Mouse (Mus musculus) MEL (cell line): ENCODE data around the gene Slc22a21. TPM values are rescaled to one million over a fixed set of nuclear protein-coding genes. Genes with fewer than 3 reads are reported as not detected.

Experiments used
- DNase-seq: peaks from one replicate; pipeline ENCODE4 v3.0.0; 2011; ENCODE audit warnings: low read depth, low spot score
- H3K27ac ChIP-seq: 2 replicates; pipeline ENCODE4 v1.5.1; 2012; ENCODE audit warnings: low read depth, mild to moderate bottlenecking, control low read depth, low read length, moderate library complexity; ENCODE audit not compliant: control insufficient read depth
- H3K27me3 ChIP-seq, 2 experiments: fragments of 150-350 bp in 1 of 2; sonication (generic) in 1 of 2; 2 replicates each; pipeline ENCODE4 v1.6.1; 2012; ENCODE audit warnings: low read length in 2 of 2, mild to moderate bottlenecking in 2 of 2, improper control_type of control experiment in 1 of 2, moderate library complexity in 1 of 2; ENCODE audit not compliant: insufficient read depth in 2 of 2, control insufficient read depth in 1 of 2
- H3K36me3 ChIP-seq, 2 experiments: 2 replicates each; pipeline ENCODE4 v1.6.1; 2012 to 2014; ENCODE audit warnings: low read length in 2 of 2, improper control_type of control experiment in 1 of 2, inconsistent platforms in 1 of 2, mild to moderate bottlenecking in 1 of 2; ENCODE audit not compliant: insufficient read depth in 2 of 2, control insufficient read depth in 1 of 2
- H3K4me1 ChIP-seq, 2 experiments: fragments of 150-350 bp in 1 of 2; sonication (generic) in 1 of 2; 2 replicates each; pipeline ENCODE4 v1.6.1; 2012; ENCODE audit warnings: low read length in 2 of 2, improper control_type of control experiment in 1 of 2, mild to moderate bottlenecking in 1 of 2; ENCODE audit not compliant: insufficient read depth in 2 of 2, control insufficient read depth in 1 of 2
- H3K4me3 ChIP-seq, 2 experiments: fragments of 150-350 bp in 1 of 2; sonication (generic) in 1 of 2; 2 replicates each; pipeline ENCODE4 v1.5.1; 2012; ENCODE audit warnings: low read depth in 2 of 2, low read length in 2 of 2, mild to moderate bottlenecking in 2 of 2, moderate library complexity in 2 of 2, control low read depth in 1 of 2, improper control_type of control experiment in 1 of 2; ENCODE audit not compliant: control insufficient read depth in 1 of 2, insufficient read depth in 1 of 2
- H3K79me2 ChIP-seq: 2 replicates; pipeline ENCODE4 v1.6.1; 2012; ENCODE audit warnings: mild to moderate bottlenecking, low read length, moderate library complexity; ENCODE audit not compliant: control insufficient read depth, poor library complexity, insufficient read depth
- H3K9ac ChIP-seq: 2 replicates; pipeline ENCODE4 v1.6.1; 2012; ENCODE audit warnings: low read depth, mild to moderate bottlenecking, control low read depth, low read length, moderate library complexity; ENCODE audit not compliant: control insufficient read depth, poor library complexity, severe bottlenecking
- H3K9me3 ChIP-seq: fragments of 150-350 bp; sonication (generic); replicated peaks from 2 replicates; pipeline ENCODE4 v1.6.1; 2012; ENCODE audit warnings: mild to moderate bottlenecking, low read length, improper control_type of control experiment, moderate library complexity; ENCODE audit not compliant: insufficient read depth
- BHLHE40 ChIP-seq: IDR thresholded peaks from 2 replicates; pipeline ENCODE4 v1.6.1; 2012; ENCODE audit warnings: low read depth, mild to moderate bottlenecking, inconsistent platforms, low read length, improper control_type of control experiment, borderline replicate concordance
- CHD2 ChIP-seq: IDR thresholded peaks from 2 replicates; pipeline ENCODE4 v1.6.1; 2011; ENCODE audit warnings: low read length, improper control_type of control experiment
- CTCF ChIP-seq, 3 experiments: IDR thresholded peaks in 2 of 3; conservative IDR thresholded peaks in 1 of 3; 2 replicates each; pipeline ENCODE4 v1.5.1; 2011 to 2012; ENCODE audit warnings: low read length in 3 of 3, low read depth in 2 of 3, mild to moderate bottlenecking in 2 of 3, improper control_type of control experiment in 1 of 3, inconsistent platforms in 1 of 3, mixed read lengths in 1 of 3, moderate library complexity in 1 of 3; ENCODE audit not compliant: control insufficient read depth in 1 of 3, insufficient read depth in 1 of 3, poor library complexity in 1 of 3, severe bottlenecking in 1 of 3
- ELF1 ChIP-seq: IDR thresholded peaks from 2 replicates; pipeline ENCODE4 v1.6.1; 2014; ENCODE audit warnings: low read depth, mild to moderate bottlenecking, inconsistent platforms, low read length, improper control_type of control experiment, moderate library complexity
- EP300 ChIP-seq, 2 experiments: IDR thresholded peaks; 2 replicates each; pipeline ENCODE4 v1.6.1; 2011; ENCODE audit warnings: improper control_type of control experiment in 2 of 2, low read length in 2 of 2, low read depth in 1 of 2, mild to moderate bottlenecking in 1 of 2
- ETS1 ChIP-seq: IDR thresholded peaks from 2 replicates; pipeline ENCODE4 v1.6.1; 2012; ENCODE audit warnings: low read depth, mild to moderate bottlenecking, inconsistent platforms, low read length, improper control_type of control experiment, moderate library complexity
- JUND ChIP-seq: IDR thresholded peaks from 2 replicates; pipeline ENCODE4 v1.6.1; 2011; ENCODE audit warnings: low read depth, mild to moderate bottlenecking, improper control_type of control experiment, low read length
- MAX ChIP-seq: IDR thresholded peaks from 2 replicates; pipeline ENCODE4 v1.6.1; 2011; ENCODE audit warnings: low read length, improper control_type of control experiment
- MAZ ChIP-seq: IDR thresholded peaks from 2 replicates; pipeline ENCODE4 v1.6.1; 2012; ENCODE audit warnings: low read depth, mild to moderate bottlenecking, inconsistent platforms, low read length, improper control_type of control experiment
- MXI1 ChIP-seq: IDR thresholded peaks from 2 replicates; pipeline ENCODE4 v1.6.1; 2011; ENCODE audit warnings: mild to moderate bottlenecking, low read depth, low read length, improper control_type of control experiment
- MYB ChIP-seq: IDR thresholded peaks from 2 replicates; pipeline ENCODE4 v1.6.1; 2011; ENCODE audit warnings: mild to moderate bottlenecking, low read depth, low read length, improper control_type of control experiment
- MYC ChIP-seq: IDR thresholded peaks from 2 replicates; pipeline ENCODE4 v1.6.1; 2011; ENCODE audit warnings: low read depth, mild to moderate bottlenecking, low read length, improper control_type of control experiment, moderate library complexity
- NELFE ChIP-seq: IDR thresholded peaks from 2 replicates; pipeline ENCODE4 v1.6.1; 2011; ENCODE audit warnings: low read depth, low read length, improper control_type of control experiment
- NRF1 ChIP-seq: IDR thresholded peaks from 2 replicates; pipeline ENCODE4 v1.6.1; 2014; ENCODE audit warnings: low read depth, mild to moderate bottlenecking, inconsistent platforms, low read length, improper control_type of control experiment, moderate library complexity; ENCODE audit not compliant: poor library complexity, insufficient read depth, severe bottlenecking
- POLR2A ChIP-seq, 2 experiments: IDR thresholded peaks; 2 replicates each; pipeline ENCODE4 v1.6.1; 2011 to 2012; ENCODE audit warnings: low read length in 2 of 2, mild to moderate bottlenecking in 2 of 2, control low read depth in 1 of 2, improper control_type of control experiment in 1 of 2, low read depth in 1 of 2, moderate library complexity in 1 of 2; ENCODE audit not compliant: control insufficient read depth in 1 of 2, insufficient read depth in 1 of 2, poor library complexity in 1 of 2
- POLR2AphosphoS5 ChIP-seq: IDR thresholded peaks from 2 replicates; pipeline ENCODE4 v1.6.1; 2012; ENCODE audit warnings: low read depth, borderline replicate concordance, mild to moderate bottlenecking, inconsistent platforms, low read length, moderate library complexity, mixed read lengths
- RAD21 ChIP-seq: IDR thresholded peaks from 2 replicates; pipeline ENCODE4 v1.6.1; 2011; ENCODE audit warnings: mild to moderate bottlenecking, low read depth, low read length, improper control_type of control experiment
- SMC3 ChIP-seq: IDR thresholded peaks from 2 replicates; pipeline ENCODE4 v1.6.1; 2011; ENCODE audit warnings: low read depth, low read length, improper control_type of control experiment
- TAL1 ChIP-seq: IDR thresholded peaks from 2 replicates; pipeline ENCODE4 v1.6.1; 2012; ENCODE audit warnings: mild to moderate bottlenecking, inconsistent platforms, low read length, moderate library complexity, mixed read lengths
- TBP ChIP-seq: IDR thresholded peaks from 2 replicates; pipeline ENCODE4 v1.8.0; 2011; ENCODE audit warnings: low read depth, low read length, improper control_type of control experiment
- TCF12 ChIP-seq: IDR thresholded peaks from 2 replicates; pipeline ENCODE4 v1.6.1; 2014; ENCODE audit warnings: low read depth, mild to moderate bottlenecking, inconsistent platforms, low read length, improper control_type of control experiment, moderate library complexity
- UBTF ChIP-seq: IDR thresholded peaks from 2 replicates; pipeline ENCODE4 v1.6.1; 2012; ENCODE audit warnings: low read depth, mild to moderate bottlenecking, inconsistent platforms, low read length, improper control_type of control experiment, moderate library complexity, borderline replicate concordance; ENCODE audit not compliant: insufficient read depth
- USF2 ChIP-seq, 2 experiments: IDR thresholded peaks; 2 replicates each; pipeline ENCODE4 v1.6.1; 2011 to 2012; ENCODE audit warnings: improper control_type of control experiment in 2 of 2, low read length in 2 of 2, borderline replicate concordance in 1 of 2, inconsistent platforms in 1 of 2, low read depth in 1 of 2, mild to moderate bottlenecking in 1 of 2; ENCODE audit not compliant: insufficient read depth in 1 of 2
- ZC3H11A ChIP-seq: IDR thresholded peaks from 2 replicates; pipeline ENCODE4 v1.6.1; 2012; ENCODE audit warnings: low read depth, mild to moderate bottlenecking, inconsistent platforms, low read length, improper control_type of control experiment
- ZKSCAN1 ChIP-seq: IDR thresholded peaks from 2 replicates; pipeline ENCODE4 v1.6.1; 2012; ENCODE audit warnings: low read depth, mild to moderate bottlenecking, inconsistent platforms, low read length, improper control_type of control experiment, moderate library complexity
- ZMIZ1 ChIP-seq: IDR thresholded peaks from 2 replicates; pipeline ENCODE4 v1.6.1; 2012; ENCODE audit warnings: low read depth, mild to moderate bottlenecking, inconsistent platforms, low read length, improper control_type of control experiment, moderate library complexity
- polyA plus RNA-seq, 2 experiments: library from polyadenylated mRNA; stranded (reverse) in 1 of 2; unstranded in 1 of 2; fragments of >175 nt in 1 of 2; fragments of >200 nt in 1 of 2; gene quantifications; 2 replicates each; pipeline versions ENCODE4 v1.2.1 to v1.2.4; 2012; ENCODE audit warnings: low replicate concordance in 2 of 2, low read depth in 1 of 2; ENCODE audit not compliant: insufficient read length in 2 of 2, insufficient read depth in 1 of 2, missing spikeins in 1 of 2
- total RNA-seq: library from RNA; depleted of rRNA; stranded (reverse); fragments of 300-350 nt; gene quantifications from 2 replicates; pipeline ENCODE4 v1.2.3, GENCODE M21; 2012

Gene Slc22a21
- total and polyA plus RNA-seq, 3 experiments, result 4.7 to 6.9 TPM; not detected in 1

GRCm38 (mm10) chr11:54002147-54002760 lies 22.1 kb upstream of the Slc22a21 start:
- Histone ChIP-seq H3K4me3 (no peak overlapping the region), H3K4me1 (peaks cover 6 to 13% of the 10 kb centered on the region in 2 experiments), H3K36me3 (no peaks in the 10 kb centered on the region; a peak in 1 of 4 replicates), H3K27ac (no peak overlapping the region), H3K27me3 (no peaks in the 10 kb centered on the region), H3K79me2 (no peaks in the 10 kb centered on the region), H3K9me3 (no peaks in the 10 kb centered on the region), H3K9ac (no peak overlapping the region)
- DNase-seq, result peak; percentile 84
- TF ChIP-seq MYC, result no peak
- TF ChIP-seq POLR2A (IDR thresholded peaks at IDR 0.05; ENCODE audit: control insufficient read depth in 1 of 2, insufficient read depth in 1 of 2, low read depth in 1 of 2, low read length in 2 of 2, poor library complexity in 1 of 2), result no peak
- peak; percentile 86 to 95 (median 94) for TF ChIP-seq CTCF (IDR thresholded peaks at IDR 0.05 in 2 of 3, conservative IDR thresholded peaks at IDR 0.05 in 1 of 3; ENCODE audit: control insufficient read depth in 1 of 3, insufficient read depth in 1 of 3, low read depth in 2 of 3, low read length in 3 of 3, poor library complexity in 1 of 3, severe bottlenecking in 1 of 3)
- 0 out of 2 replicates have a peak, but pooled peaks have one; percentile 24 for TF ChIP-seq TBP
- no peak for TF ChIP-seq UBTF
- TF ChIP-seq RAD21, result peak; percentile 89
- TF ChIP-seq SMC3, result peak; percentile 91
- TF ChIP-seq ZC3H11A, result peak; percentile 86
- 0 out of 2 replicates have a peak, but pooled peaks have one; percentile 16 for TF ChIP-seq ELF1
- TF ChIP-seq BHLHE40, result no peak
- TF ChIP-seq MAX, result no peak
- TF ChIP-seq JUND, result 0 out of 2 replicates have a peak, but pooled peaks have one; percentile 40

DNA sequence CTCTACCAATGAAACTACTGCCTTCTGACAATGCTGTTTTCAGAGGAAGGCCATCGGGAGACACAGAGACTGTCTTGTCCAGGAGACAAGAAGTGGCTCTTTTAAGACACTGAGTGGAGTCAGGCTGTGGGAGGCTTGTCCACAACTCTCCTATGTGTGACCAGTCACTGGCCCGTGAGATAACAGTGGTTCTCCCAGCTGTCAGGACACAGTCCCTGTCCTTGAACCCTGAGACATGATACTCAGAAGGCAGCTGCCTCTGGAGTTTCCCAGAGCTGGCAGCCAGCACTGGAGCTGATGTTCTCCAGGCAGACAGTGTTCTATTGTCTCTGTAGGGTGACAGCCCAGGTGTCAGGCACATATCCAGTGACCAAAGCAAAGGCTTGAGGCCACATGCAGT lies 17.5 kb upstream of the Slc22a21 start:
- Histone ChIP-seq H3K27ac (no peak overlapping the region), H3K27me3 (no peaks in the 10 kb centered on the region), H3K9me3 (no peaks in the 10 kb centered on the region), H3K36me3 (no peaks in the 10 kb centered on the region), H3K4me3 (no peak overlapping the region), H3K9ac (no peak overlapping the region), H3K79me2 (no peaks in the 10 kb centered on the region), H3K4me1 (no peaks in the 10 kb centered on the region)
- no peak for DNase-seq
- TF ChIP-seq BHLHE40 (no peak), TBP (no peak), TAL1 (no peak), ZKSCAN1 (no peak), JUND (no peak)

GRCm38 (mm10) chr11:53992264-53992663 lies 12.1 kb upstream of the Slc22a21 start:
- Histone ChIP-seq H3K79me2 (no peaks in the 10 kb centered on the region), H3K36me3 (no peaks in the 10 kb centered on the region), H3K9ac (no peak overlapping the region), H3K27ac (no peak overlapping the region), H3K4me3 (no peak overlapping the region), H3K4me1 (no peaks in the 10 kb centered on the region), H3K27me3 (no peaks in the 10 kb centered on the region), H3K9me3 (no peaks in the 10 kb centered on the region)
- no peak for DNase-seq
- TF ChIP-seq POLR2AphosphoS5 (no peak), USF2 (IDR thresholded peaks at IDR 0.05; ENCODE audit: borderline replicate concordance in 1 of 2, insufficient read depth in 1 of 2, low read depth in 1 of 2, low read length in 2 of 2) (no peak), MAZ (no peak), MYB (no peak), EP300 (IDR thresholded peaks at IDR 0.05; ENCODE audit: low read depth in 1 of 2, low read length in 2 of 2) (no peak), NRF1 (no peak), ZMIZ1 (no peak), MXI1 (no peak), CHD2 (no peak), ETS1 (no peak), NELFE (no peak), TCF12 (no peak), CTCF (IDR thresholded peaks at IDR 0.05 in 2 of 3, conservative IDR thresholded peaks at IDR 0.05 in 1 of 3; ENCODE audit: control insufficient read depth in 1 of 3, insufficient read depth in 1 of 3, low read depth in 2 of 3, low read length in 3 of 3, poor library complexity in 1 of 3, severe bottlenecking in 1 of 3) (no peak)
